Mouse (Mus musculus): ENCODE results near the gene Slc39a13.
"Not testable (repeated sequence)": the region's sequence is repeated elsewhere in the genome, so short reads cannot be mapped to it uniquely, and the experiment has no call there.

The Slc39a13 gene

DNA sequence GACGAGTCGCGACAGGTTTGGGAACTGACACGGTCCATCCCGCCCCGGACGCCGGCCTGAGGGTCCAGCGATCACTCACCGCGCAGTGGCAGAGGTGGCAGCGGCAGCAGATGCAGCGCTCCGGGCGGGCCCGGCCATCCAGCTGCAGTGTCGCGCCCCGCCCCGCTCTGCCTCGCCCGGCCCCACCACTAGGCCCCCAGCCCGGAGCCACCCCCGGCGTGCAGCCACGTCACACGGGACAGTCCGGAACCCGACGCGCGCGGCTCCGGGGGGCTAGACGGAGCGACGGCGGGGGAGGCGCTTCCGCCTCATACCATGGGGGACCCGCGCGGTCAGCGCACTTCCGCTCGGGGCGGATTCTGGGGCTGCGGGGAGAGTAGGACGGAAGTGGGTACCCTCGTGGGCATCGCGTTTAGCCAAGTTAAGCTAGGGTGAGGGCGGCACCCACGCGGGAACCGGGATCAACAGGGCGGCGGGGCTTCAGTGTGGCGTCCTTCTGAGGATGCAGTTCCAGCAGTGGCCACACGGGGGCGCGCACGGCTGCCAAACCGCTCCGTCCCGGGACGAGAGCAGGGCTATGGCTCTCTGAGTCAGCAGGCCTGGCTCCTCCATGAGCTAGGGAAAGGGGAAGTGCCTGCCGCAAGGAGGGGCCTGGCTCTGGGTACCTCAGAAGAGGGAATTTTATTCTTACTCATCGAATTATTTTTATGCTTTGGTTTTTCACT, at the start of gene Slc39a13:
Gene Slc39a13, minus strand, starts transcription at position 342 of the 725 bp plus-strand sequence.
- DNase-seq (ENCODE audit: low read depth, low spot score), result peak; percentile 89

- DNase-seq (ENCODE audit: low read depth, low spot score), result no peak
Measured at GRCm38 (mm10) chr2:91119551-91119950, 49.3 kb upstream of the Slc39a13 start.

GRCm38 (mm10) chr2:91119061-91119460, 48.8 kb upstream of the Slc39a13 start:
- no peak for DNase-seq (ENCODE audit: low read depth, low spot score)

GRCm38 (mm10) chr2:91118647-91119046, 48.4 kb upstream of the Slc39a13 start:
- DNase-seq (ENCODE audit: low read depth, low spot score), result no peak

DNA sequence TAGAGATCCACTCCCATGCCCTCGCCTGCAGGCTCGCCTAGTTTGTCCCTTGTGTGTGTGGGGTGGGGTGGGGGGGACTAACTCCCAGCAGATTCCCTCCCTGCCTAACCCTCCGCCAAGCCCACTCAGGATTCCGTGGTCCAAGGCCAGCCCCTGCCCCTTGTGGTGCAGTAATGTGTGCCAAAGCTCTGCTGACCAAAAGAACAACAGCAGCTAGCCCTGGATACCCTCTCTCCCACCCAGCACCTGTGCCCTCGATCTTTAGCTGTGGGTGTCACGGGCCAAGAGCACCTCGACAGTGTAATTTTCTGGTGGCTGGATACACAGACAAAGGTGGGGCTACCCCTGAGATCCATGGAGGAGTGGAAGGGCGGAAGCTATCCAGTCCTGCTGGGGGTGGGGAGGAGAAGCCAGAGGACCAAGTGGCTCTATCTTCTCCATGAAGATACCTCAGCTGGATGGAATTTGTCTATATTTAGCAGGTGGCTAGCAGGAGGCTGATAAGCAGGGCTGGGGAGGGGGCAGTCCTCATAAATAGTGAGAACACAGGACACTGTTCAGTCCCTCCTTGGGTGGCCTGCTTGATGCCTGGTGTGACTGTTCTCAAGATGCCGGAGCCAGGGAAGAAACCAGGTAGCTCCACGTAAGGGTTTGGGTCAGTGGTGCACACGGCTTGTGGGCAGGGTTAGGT, 47.5 kb upstream of the Slc39a13 start, which contains the start of gene Mybpc3:
Gene Mybpc3, plus strand, starts transcription at position 560 of the 691 bp plus-strand sequence.
- no peak for DNase-seq (ENCODE audit: low read depth, low spot score)

DNA sequence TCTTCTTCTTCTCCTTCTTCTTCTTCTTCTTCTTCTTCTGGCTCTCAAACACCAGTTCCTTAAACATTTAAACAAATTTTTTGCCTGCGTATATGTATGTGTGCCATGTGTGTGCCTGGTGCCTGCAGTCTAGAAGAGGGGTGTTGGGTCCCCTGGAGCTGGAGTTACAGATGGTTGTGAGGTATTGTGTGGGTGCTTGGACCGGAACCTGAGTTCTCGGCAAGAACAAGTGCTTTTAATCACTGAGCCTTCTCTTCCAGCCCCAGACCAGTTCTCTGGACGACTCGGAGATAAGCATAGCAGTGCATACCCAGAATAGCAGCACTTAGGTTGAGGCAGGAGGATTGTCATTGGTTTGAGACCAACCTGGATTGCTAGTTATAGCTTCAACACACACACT, 46.6 kb upstream of the Slc39a13 start:
- DNase-seq (ENCODE audit: low read depth, low spot score), result no peak

DNA sequence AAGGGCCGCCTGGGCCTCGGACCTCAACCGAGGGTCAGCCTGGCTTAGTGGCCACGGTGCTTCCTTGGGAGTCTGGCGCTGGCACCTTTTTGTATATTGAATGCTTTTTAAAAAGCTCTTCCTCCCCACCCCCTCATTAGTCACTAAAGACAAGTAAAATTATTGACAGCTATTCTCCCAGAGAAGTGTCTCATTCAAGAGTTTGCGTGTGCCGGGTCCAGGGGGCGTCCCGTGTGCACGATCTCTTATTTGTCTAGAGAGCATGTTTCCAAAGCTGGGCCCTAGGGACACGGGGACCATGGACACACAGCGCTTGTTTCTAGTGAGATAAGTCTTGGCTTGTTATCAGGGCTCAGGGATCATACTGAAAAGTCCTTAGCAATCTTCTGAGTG, 45.4 kb upstream of the Slc39a13 start:
- no peak for DNase-seq (ENCODE audit: low read depth, low spot score)

GRCm38 (mm10) chr2:91114781-91115577, 44.8 kb upstream of the Slc39a13 start:
- DNase-seq (ENCODE audit: low read depth, low spot score), result peak; percentile 93

DNA sequence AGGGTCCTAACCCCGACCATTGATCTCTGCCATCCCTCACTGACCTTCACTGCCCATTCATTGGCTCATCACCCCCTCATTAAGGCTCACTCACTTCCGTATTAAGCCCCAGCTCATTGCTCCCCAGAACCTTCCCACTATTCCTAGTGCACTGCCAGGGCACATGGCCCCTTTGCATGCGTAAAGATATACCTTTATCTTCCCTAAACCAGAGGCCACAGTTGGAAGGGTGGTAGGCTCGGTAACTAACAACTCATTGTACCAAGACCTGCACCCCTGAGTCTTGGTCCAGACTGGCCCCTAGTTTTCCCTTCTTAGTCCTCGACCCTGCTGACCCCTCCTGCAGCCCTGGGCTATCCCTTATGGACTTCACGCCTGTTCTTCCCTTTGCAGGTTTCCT, 43.6 kb upstream of the Slc39a13 start:
- no peak for DNase-seq (ENCODE audit: low read depth, low spot score)

GRCm38 (mm10) chr2:91113334-91113733, 43.1 kb upstream of the Slc39a13 start:
- no peak for DNase-seq (ENCODE audit: low read depth, low spot score)

GRCm38 (mm10) chr2:91112491-91112890, 42.3 kb upstream of the Slc39a13 start:
- no peak for DNase-seq (ENCODE audit: low read depth, low spot score)

GRCm38 (mm10) chr2:91111832-91112231, 41.6 kb upstream of the Slc39a13 start:
- not testable (repeated sequence) for DNase-seq (ENCODE audit: low read depth, low spot score)

- no peak for DNase-seq (ENCODE audit: low read depth, low spot score)
Measured at GRCm38 (mm10) chr2:91110429-91110828, 40.2 kb upstream of the Slc39a13 start.

DNA sequence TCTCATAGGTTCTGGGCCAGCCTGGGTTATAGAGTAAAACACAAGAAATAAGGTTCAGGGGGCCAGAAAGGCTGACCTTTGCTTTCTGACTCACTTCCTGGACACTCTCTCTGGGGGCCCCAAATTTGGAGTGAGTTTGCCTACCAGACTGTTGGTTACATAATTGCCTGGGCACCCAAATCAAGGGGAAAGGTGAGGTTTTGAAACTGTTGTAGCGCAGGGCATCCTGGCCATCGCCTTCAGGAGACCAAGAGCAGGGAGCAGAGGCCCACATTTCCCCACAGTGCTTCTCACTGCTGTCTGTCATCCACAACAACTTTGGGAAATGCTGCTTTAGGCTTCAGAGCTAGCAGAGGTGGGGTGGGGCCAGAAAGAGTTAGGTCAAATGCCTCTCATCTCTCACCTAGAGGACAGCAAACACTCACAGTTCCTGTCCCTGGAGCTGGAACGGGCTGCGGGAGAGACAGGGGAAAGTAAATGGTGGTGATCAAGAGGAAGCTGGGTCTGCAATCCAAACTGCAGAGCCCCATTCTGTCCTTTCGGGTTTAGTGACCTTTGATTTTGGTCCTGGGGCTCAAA, 39.7 kb upstream of the Slc39a13 start:
- DNase-seq (ENCODE audit: low read depth, low spot score), result no peak

GRCm38 (mm10) chr2:91109241-91109640, 39.0 kb upstream of the Slc39a13 start:
- no peak for DNase-seq (ENCODE audit: low read depth, low spot score)

DNA sequence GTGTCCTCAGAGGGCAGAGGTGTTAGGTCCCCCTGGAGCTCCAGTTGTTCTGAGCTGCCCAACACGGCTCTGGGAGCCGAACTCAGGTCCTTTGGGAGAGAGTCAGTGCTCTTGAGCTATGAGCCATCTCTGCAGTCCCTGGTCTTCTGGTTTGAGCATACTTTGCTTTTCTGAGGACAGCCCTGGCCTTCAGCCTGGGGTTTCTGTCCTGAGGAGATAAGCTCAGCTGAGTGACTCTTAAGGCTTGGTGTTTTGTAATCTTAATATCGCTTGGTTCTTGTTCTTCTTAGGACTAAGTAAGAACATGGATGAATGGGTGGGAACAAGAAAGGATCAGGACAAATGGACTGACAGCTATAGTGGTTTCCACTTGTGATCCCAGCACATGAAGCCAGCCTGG, 37.9 kb upstream of the Slc39a13 start:
- no peak for DNase-seq (ENCODE audit: low read depth, low spot score)

DNA sequence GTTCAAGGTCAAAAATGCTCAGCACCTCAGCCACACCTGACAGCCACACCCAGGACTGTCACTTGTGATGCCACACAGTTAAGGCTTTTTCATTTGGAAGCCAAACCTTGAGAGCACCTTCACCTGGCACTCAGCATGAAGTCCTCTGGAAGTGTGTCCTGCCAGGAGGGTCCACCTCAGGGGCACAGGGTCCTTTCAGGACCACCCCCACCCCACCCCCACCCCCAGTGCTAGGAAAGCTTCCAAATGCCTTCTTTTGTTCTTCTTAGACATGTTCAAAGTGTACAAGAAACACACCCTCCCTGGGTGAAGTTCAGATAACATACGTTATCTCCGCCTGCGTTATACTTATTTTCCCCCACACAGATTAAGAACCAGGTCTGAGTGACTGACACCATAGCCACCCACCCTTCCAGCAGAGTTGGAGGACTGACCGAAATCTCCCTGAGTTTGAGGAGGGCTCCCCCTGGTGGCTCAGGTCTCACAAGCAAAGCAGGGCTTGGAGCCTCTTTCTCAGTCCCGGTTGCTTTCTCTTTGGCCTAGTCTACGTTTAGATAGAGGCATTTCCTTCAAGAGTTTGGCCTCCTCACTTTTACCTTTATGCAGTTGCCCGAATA, 31.0 kb upstream of the Slc39a13 start:
- DNase-seq (ENCODE audit: low read depth, low spot score), result peak; percentile 79

GRCm38 (mm10) chr2:91098156-91098555, 27.9 kb upstream of the Slc39a13 start:
- DNase-seq (ENCODE audit: low read depth, low spot score), result no peak

- no peak for DNase-seq (ENCODE audit: low read depth, low spot score)
Measured at GRCm38 (mm10) chr2:91097015-91097414, 26.8 kb upstream of the Slc39a13 start.

DNA sequence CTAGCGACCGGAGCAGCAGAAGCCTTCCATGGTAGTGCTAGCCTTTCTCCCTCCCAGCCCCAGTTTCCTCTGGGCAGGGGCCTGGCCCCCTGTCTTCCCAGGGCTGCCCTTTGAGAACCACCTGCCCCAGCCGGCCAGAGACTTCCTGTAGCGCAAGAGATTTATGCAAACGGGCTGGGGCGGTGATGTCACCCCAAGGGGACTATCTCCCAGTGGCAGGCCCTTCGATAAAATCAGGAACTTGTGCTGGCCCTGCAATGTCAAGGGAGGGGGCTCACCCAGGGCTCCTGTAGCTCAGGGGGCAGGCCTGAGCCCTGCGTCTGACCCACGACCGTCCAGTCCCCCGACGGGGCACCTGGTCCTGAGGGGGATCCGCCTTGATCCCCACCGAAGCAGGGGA, 26.3 kb upstream of the Slc39a13 start:
- DNase-seq (ENCODE audit: low read depth, low spot score), result no peak

DNA sequence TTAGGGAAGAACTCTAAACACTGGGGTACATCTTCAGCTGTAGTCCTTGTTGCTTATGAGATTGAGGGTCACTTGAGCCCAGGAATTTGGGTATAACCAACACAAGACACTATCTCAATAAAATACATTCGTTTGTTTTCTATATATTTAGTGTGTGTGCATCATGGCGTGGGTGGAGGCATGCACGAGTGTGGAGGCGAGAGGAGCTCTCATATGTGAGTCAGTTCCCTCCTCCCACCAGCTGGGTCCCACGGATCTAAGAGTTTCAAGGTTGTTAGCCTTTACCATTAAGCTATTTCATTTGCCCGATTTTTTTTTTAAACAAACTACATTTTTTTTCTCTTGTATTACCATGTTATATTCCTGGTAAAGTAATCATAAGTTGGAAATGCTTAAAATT, 20.6 kb upstream of the Slc39a13 start:
- no peak for DNase-seq (ENCODE audit: low read depth, low spot score)

Data from embryo, embryonic 11.5 days (tissue).